Mouse (Mus musculus): ENCODE data around the gene Prl2c5. TPM values are rescaled to one million over a fixed set of nuclear protein-coding genes. Genes with fewer than 3 reads are reported as not detected.
"Not testable (repeated sequence)": the region's sequence is repeated elsewhere in the genome, so short reads cannot be mapped to it uniquely, and the experiment has no call there.

Prl2c5 gene
- polyA plus RNA-seq (2015; fragmentation: Nextera tagmentation; extraction: Ambion mirVana), result not detected in 2 replicates

GRCm38 (mm10) chr13:13182415-13182814 is at the start of gene Prl2c5:
TSS of gene Prl2c5 (plus strand) at chr13:13182715.
- not testable (repeated sequence) for H3K4me3 ChIP-seq (ENCODE audit: low read depth, low read length); H3K27ac ChIP-seq (replicated peaks); H3K36me3 ChIP-seq (ENCODE audit: control insufficient read depth, insufficient read depth, low read length); H3K9me3 ChIP-seq (ENCODE audit: control insufficient read depth, low read length); H3K27me3 ChIP-seq (ENCODE audit: control insufficient read depth, insufficient read depth, low read length); H3K9ac ChIP-seq (ENCODE audit: low read length); H3K4me2 ChIP-seq (replicated peaks; ENCODE audit: low read depth); DNase-seq (ENCODE audit: low spot score); H3K4me1 ChIP-seq (replicated peaks; ENCODE audit: control insufficient read depth, insufficient read depth); ATAC-seq (ENCODE audit: low FRiP score, low TSS enrichment)
- WGBS, result 48% methylated on average over 2 of the region's 2 CpGs

GRCm38 (mm10) chr13:13162777-13163485 is 19.6 kb upstream of the Prl2c5 start:
- 50% methylated on average over 4 of the region's 7 CpGs for WGBS

GRCm38 (mm10) chr13:13168631-13169030 is 13.9 kb upstream of the Prl2c5 start:
- not testable (repeated sequence) for DNase-seq (ENCODE audit: low spot score); H3K9me3 ChIP-seq (ENCODE audit: control insufficient read depth, low read length); H3K4me2 ChIP-seq (replicated peaks; ENCODE audit: low read depth); H3K36me3 ChIP-seq (ENCODE audit: control insufficient read depth, insufficient read depth, low read length); H3K27ac ChIP-seq (replicated peaks); ATAC-seq (ENCODE audit: low FRiP score, low TSS enrichment); H3K4me1 ChIP-seq (replicated peaks; ENCODE audit: control insufficient read depth, insufficient read depth); H3K9ac ChIP-seq (ENCODE audit: low read length); H3K27me3 ChIP-seq (ENCODE audit: control insufficient read depth, insufficient read depth, low read length); H3K4me3 ChIP-seq (ENCODE audit: low read depth, low read length)
- WGBS, result 75% methylated on average over 2 of the region's 2 CpGs

More at GRCm38 (mm10) chr13:13162777-13163485, 19.6 kb upstream of the Prl2c5 start:
- not testable (repeated sequence) for H3K27ac ChIP-seq (replicated peaks); H3K36me3 ChIP-seq (ENCODE audit: control insufficient read depth, insufficient read depth, low read length); H3K27me3 ChIP-seq (ENCODE audit: control insufficient read depth, insufficient read depth, low read length); H3K4me1 ChIP-seq (replicated peaks; ENCODE audit: control insufficient read depth, insufficient read depth); H3K4me2 ChIP-seq (replicated peaks; ENCODE audit: low read depth); H3K4me3 ChIP-seq (ENCODE audit: low read depth, low read length); H3K9me3 ChIP-seq (ENCODE audit: control insufficient read depth, low read length); H3K9ac ChIP-seq (ENCODE audit: low read length); ATAC-seq (ENCODE audit: low FRiP score, low TSS enrichment); DNase-seq (ENCODE audit: low spot score)

- H3K4me1 ChIP-seq (replicated peaks; ENCODE audit: control insufficient read depth, insufficient read depth); ATAC-seq (ENCODE audit: low FRiP score, low TSS enrichment); DNase-seq (ENCODE audit: low spot score); H3K4me3 ChIP-seq (ENCODE audit: low read depth, low read length); H3K27ac ChIP-seq (replicated peaks); H3K36me3 ChIP-seq (ENCODE audit: control insufficient read depth, insufficient read depth, low read length); H3K9ac ChIP-seq (ENCODE audit: low read length); H3K4me2 ChIP-seq (replicated peaks; ENCODE audit: low read depth); H3K27me3 ChIP-seq (ENCODE audit: control insufficient read depth, insufficient read depth, low read length); H3K9me3 ChIP-seq (ENCODE audit: control insufficient read depth, low read length): not testable (repeated sequence)
- WGBS, result 46% methylated on average over 1 of the region's 1 CpGs
These were observed 8.8 kb upstream of the Prl2c5 start for GRCm38 (mm10) chr13:13173616-13174136.

GRCm38 (mm10) chr13:13175736-13176135 is 6.8 kb upstream of the Prl2c5 start:
- ATAC-seq (ENCODE audit: low FRiP score, low TSS enrichment); H3K4me2 ChIP-seq (replicated peaks; ENCODE audit: low read depth); H3K36me3 ChIP-seq (ENCODE audit: control insufficient read depth, insufficient read depth, low read length); H3K27ac ChIP-seq (replicated peaks); H3K9me3 ChIP-seq (ENCODE audit: control insufficient read depth, low read length); DNase-seq (ENCODE audit: low spot score); H3K4me3 ChIP-seq (ENCODE audit: low read depth, low read length); H3K4me1 ChIP-seq (replicated peaks; ENCODE audit: control insufficient read depth, insufficient read depth); H3K27me3 ChIP-seq (ENCODE audit: control insufficient read depth, insufficient read depth, low read length); H3K9ac ChIP-seq (ENCODE audit: low read length): not testable (repeated sequence)
- WGBS, result 56% methylated on average over 2 of the region's 2 CpGs

GRCm38 (mm10) chr13:13211168-13211567 is 28.7 kb downstream of the Prl2c5 start:
- H3K36me3 ChIP-seq (ENCODE audit: control insufficient read depth, insufficient read depth, low read length); H3K27ac ChIP-seq (replicated peaks); H3K4me1 ChIP-seq (replicated peaks; ENCODE audit: control insufficient read depth, insufficient read depth); H3K4me3 ChIP-seq (ENCODE audit: low read depth, low read length); H3K9me3 ChIP-seq (ENCODE audit: control insufficient read depth, low read length); H3K4me2 ChIP-seq (replicated peaks; ENCODE audit: low read depth); H3K27me3 ChIP-seq (ENCODE audit: control insufficient read depth, insufficient read depth, low read length); ATAC-seq (ENCODE audit: low FRiP score, low TSS enrichment); H3K9ac ChIP-seq (ENCODE audit: low read length); DNase-seq (ENCODE audit: low spot score): not testable (repeated sequence)

- not testable (repeated sequence) for H3K4me1 ChIP-seq (replicated peaks; ENCODE audit: control insufficient read depth, insufficient read depth); H3K36me3 ChIP-seq (ENCODE audit: control insufficient read depth, insufficient read depth, low read length); H3K27ac ChIP-seq (replicated peaks); H3K9me3 ChIP-seq (ENCODE audit: control insufficient read depth, low read length); H3K27me3 ChIP-seq (ENCODE audit: control insufficient read depth, insufficient read depth, low read length); H3K9ac ChIP-seq (ENCODE audit: low read length); H3K4me3 ChIP-seq (ENCODE audit: low read depth, low read length); H3K4me2 ChIP-seq (replicated peaks; ENCODE audit: low read depth)
- WGBS, result 68% methylated on average over 2 of the region's 2 CpGs
- peak; percentile 14 for DNase-seq (ENCODE audit: low spot score)
- ATAC-seq (ENCODE audit: low FRiP score, low TSS enrichment), result peak; percentile 82
These were observed 33.8 kb downstream of the Prl2c5 start for GRCm38 (mm10) chr13:13216363-13216762.

- not testable (repeated sequence) for H3K4me3 ChIP-seq (ENCODE audit: low read depth, low read length)
These were observed 37.7 kb downstream of the Prl2c5 start for GRCm38 (mm10) chr13:13220231-13220630.

More at GRCm38 (mm10) chr13:13220231-13220630, 37.7 kb downstream of the Prl2c5 start:
- not testable (repeated sequence) for H3K4me1 ChIP-seq (replicated peaks; ENCODE audit: control insufficient read depth, insufficient read depth); H3K36me3 ChIP-seq (ENCODE audit: control insufficient read depth, insufficient read depth, low read length); ATAC-seq (ENCODE audit: low FRiP score, low TSS enrichment); H3K4me2 ChIP-seq (replicated peaks; ENCODE audit: low read depth); H3K27me3 ChIP-seq (ENCODE audit: control insufficient read depth, insufficient read depth, low read length); H3K27ac ChIP-seq (replicated peaks); DNase-seq (ENCODE audit: low spot score); H3K9me3 ChIP-seq (ENCODE audit: control insufficient read depth, low read length); H3K9ac ChIP-seq (ENCODE audit: low read length)
- WGBS, result 77% methylated on average over 5 of the region's 5 CpGs
